Comparison of ENCODE assay signal across 19 mouse cellular contexts in genomic region chr19:48244036-48244435, GRCm38 (mm10). TPM values are rescaled to one million over a fixed set of nuclear protein-coding genes. Genes with fewer than 3 reads are reported as not detected.
"Had no signal": no experiment of that assay in that cellular context is flagged by ENCODE, and none has a peak within 500 bp of the region (broad histone marks: within the 10 kb centered on the region; RNA-seq: fewer than 3 reads in every experiment).

No protein-coding gene starts in this region.

- H3K27ac ChIP-seq: neural tube, embryonic 13.5 days; neural tube, embryonic 15.5 days; stomach, embryonic 15.5 days; stomach, postnatal 0 days had no signal

- DNase-seq: retina, postnatal 1 day; right cerebral cortex, adult 18-20 months; right cerebral cortex, postnatal 14 days; right cerebral cortex, postnatal 25 days; right cerebral cortex, postnatal 4 days; spleen, adult 18-20 months; thymus, adult 18-20 months; thymus, adult 2 months; thymus, postnatal 14 days; thymus, postnatal 25 days; thymus, postnatal 36 days; thymus, postnatal 4 days had no signal

- H3K36me3 ChIP-seq: neural tube, embryonic 13.5 days; neural tube, embryonic 15.5 days; stomach, embryonic 15.5 days had no signal

- H3K9ac ChIP-seq: neural tube, embryonic 13.5 days; neural tube, embryonic 15.5 days; stomach, embryonic 15.5 days had no signal

- H3K9me3 ChIP-seq: neural tube, embryonic 13.5 days; neural tube, embryonic 15.5 days; stomach, embryonic 15.5 days had no signal

- H3K4me2 ChIP-seq: neural tube, embryonic 13.5 days; neural tube, embryonic 15.5 days; stomach, embryonic 15.5 days had no signal

- H3K4me3 ChIP-seq: neural tube, embryonic 13.5 days; neural tube, embryonic 15.5 days; stomach, embryonic 15.5 days had no signal

- H3K27me3 ChIP-seq: neural tube, embryonic 15.5 days; stomach, embryonic 15.5 days had no signal

- H3K4me1 ChIP-seq: stomach, embryonic 15.5 days had no signal

RNA-seq across cellular contexts. Expression of gene Sorcs3, which starts 38.2 kb away (rescaled TPM):
- total RNA-seq: neutrophil, adult 5-6 weeks had no signal
- polyA plus RNA-seq: spleen, adult 2 months; urinary bladder, adult 2 months had no signal
